Mouse (Mus musculus) adrenal gland, postnatal 25 days (tissue): Measurements from ENCODE around the gene Msl2. TPM values are rescaled to one million over a fixed set of nuclear protein-coding genes. Genes with fewer than 3 reads are reported as not detected.

Experiments
- DNase-seq: peaks from one replicate; pipeline ENCODE4 v3.0.0; 2021; ENCODE audit warnings: mixed read lengths
- total RNA-seq: library from RNA; stranded (reverse); gene quantifications from 2 replicates; pipeline ENCODE4 v1.2.3, GENCODE M21; 2021

The Msl2 gene
- total RNA-seq, 1 experiment from 2014 or later, result 58.1 TPM

- peak; percentile 21 for DNase-seq
Observed at GRCm38 (mm10) chr9:101075091-101075581, 1.2 kb downstream of the Msl2 start.

DNA sequence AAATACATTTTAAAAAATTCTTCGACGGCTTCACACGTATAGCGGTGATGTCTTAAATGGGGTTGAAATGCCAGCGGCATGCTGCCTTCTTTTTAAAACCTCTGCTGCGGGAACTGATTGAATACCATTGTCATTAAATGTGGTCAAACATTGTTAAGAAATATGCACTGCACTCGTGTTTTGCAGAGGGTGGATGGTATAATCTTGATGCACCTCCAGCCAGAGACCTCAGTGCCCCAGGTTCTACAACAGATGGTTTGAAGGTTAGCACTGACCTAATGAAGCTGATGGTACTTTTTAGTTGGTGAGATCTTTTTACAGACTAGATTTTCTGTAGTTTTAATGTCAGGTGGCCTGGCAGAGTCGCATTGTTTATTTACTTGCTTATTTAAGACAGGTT lies 1.8 kb downstream of the Msl2 start:
- DNase-seq, result no peak

DNA sequence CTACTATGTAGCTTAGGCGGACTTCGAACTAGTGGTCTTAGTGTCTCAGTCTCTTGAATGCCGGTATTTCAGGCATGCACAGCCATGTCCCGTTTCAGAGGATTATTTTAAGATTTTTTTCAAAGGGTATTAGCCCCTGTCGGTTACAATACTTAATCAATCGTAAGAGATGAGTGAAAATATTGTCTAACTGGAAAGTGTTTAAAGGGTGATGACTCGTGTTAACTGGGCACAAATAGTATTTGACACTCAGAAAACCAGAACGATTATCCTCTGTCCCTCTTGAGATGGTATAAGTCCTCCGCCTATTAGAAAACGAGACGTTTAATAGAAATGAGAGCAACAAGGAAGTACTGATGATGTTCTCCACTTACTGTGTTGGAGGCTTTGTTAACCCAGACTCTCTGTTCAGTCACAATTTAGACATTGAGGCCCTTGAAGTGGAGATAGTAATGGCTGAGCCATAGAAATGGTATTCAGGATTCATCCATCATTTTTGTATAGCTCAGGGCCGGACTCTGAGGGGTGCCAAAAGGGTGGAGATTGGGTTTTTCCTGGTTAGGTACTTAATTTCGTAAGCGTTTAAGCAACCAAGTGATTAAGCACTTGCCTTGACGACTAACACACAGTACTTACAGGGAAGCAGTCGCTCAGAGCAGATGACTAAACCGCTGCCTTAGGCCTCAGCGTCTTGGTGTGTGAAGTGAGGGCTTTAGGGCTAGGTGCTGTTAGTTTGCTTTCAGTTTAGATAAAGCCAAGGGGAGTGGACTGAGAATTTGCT lies 2.4 kb downstream of the Msl2 start:
- DNase-seq, result peak; percentile 42

DNA sequence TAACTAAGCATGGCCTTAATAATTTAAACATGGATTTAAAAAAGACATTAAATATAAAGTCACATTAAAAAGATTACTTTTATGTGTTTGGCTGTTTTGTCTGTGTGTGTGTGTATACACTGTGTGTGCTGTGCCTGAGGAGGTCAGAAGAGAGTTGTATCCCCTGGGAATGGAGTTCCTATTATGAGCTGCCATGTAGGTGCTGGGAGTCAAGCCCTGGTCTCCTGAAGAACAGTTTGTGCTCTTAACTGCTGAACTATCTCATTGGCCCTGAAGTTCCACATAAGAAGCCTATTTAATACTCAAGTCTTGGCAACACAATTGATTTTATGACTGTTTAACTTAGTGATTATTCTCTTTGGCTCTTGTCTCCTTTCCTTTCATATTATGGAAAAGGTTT lies 3.6 kb downstream of the Msl2 start:
- no peak for DNase-seq

- no peak for DNase-seq
Observed at GRCm38 (mm10) chr9:101078579-101078978, 4.7 kb downstream of the Msl2 start.

DNA sequence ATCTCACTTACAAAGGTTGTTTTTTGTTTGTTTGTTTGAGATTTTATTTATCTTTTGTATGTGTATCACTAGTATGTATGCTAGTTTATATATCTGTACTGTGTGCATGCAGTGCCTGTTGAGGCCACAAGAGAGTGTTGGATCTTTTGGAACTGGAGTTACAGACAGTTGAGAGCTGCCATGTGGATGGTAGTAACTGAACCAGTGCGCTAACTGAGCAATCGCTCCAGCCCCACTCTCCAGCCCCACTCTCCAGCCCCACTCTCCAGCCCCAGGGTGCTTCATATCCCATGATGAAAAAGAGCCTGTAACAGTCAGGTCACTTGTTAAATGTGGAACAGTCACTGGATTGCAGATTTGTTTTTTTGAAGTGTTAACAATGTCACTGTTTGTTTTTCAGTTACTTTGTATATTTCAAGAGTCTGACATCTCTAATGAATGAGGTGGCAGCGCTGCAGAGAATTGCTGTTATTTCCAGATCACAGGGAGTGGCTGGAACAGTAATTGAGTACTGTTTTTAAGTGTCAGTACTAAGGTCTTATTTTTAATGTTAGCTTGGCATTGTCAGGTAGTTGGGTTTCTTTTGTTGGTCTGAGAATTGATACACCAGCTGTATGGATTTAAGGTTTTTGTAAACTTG lies 6.3 kb downstream of the Msl2 start:
- no peak for DNase-seq

DNA sequence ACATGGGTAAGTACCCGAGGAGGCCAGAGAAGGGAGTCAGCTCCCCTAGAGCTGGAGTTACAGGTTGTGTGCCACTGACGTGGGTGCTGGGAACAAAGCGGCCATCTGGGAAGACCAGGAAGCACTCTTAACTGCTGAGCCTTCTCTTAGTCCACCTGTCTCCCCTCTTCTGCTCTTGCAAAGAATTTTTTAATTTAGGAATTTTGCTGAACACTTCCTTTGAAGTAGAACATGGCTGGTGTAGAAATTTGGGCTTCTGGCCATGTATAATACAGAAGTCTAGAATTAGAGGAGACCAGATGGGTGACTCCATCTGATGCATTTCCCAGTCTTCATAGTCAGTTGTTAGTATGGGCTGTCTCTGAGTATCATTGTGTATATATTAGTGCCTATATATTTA lies 9.8 kb downstream of the Msl2 start:
- DNase-seq, result no peak

DNA sequence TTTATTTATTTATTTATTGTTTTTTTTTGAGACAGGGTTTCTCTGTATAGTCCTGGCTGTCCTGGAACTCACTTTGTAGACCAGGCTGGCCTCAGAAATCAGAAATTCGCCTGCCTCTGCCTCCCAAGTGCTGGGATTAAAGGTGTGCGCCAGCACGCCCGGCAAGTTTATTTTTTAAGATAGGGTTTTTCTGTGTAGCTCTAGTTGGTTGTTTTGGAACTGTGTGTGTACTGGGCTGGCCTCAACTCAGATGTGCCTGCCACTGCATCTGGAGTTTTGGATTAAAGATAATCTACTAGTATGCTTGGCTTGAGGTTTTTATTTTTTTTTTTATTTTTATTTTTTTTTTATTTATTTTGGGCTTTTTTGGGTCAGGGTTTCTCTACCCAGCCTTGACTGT lies 21.5 kb downstream of the Msl2 start:
- no peak for DNase-seq

- DNase-seq, result no peak
Observed at GRCm38 (mm10) chr9:101096461-101096860, 22.6 kb downstream of the Msl2 start.

DNA sequence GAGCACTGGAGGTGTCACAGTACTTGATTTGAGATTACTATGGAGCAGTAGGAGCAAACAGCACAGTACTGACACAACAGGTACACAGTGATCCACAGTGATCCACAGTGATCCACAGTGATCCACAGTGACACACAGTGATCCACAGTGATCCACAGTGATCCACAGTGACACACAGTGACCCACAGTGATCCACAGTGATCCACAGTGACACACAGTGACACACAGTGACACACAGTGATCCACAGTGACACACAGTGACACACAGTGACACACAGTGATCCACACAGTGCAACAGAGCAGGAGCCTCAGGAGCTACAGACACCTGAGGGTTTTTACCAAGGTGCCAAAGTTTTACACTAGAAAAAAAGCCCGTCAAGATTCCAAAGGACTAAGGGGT lies 23.6 kb downstream of the Msl2 start:
- DNase-seq, result no peak

DNA sequence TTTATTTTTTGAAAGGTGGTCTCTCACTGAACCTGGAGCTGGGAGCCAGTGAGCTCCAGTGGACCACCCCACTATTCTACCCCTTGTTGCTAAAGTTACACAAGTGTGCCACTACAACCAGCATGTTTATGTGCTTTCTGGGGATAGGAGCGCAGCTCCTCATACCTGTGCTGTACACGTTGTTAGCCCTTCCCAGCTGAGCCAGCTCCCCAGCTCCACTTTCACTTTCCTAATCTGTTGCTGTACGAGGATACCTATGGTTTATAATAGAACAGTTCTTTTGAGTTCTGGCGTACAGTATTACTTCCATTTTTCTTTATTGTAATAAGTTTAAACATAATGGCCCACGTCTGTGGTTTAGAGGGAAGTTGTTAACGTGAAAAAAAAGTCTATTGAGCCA lies 25.5 kb downstream of the Msl2 start:
- DNase-seq, result no peak

DNA sequence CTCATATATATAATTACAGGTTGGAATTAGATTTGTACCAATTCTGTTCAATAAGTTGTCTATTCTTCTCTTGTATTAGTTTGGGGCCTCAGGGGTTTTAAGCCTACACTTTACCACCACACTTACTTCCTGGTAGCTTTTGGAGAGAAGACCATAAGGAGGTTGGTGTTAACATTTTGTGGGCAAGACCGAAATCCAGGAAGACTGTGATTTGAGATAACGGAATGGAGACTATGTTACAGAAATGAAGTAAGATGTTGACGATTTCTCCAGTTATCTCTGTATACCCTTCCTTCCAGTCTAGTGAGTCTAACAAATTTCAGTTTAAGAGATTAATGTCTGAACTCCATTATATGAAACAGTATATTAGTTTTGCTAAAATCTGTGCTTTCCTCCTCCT lies 26.3 kb downstream of the Msl2 start:
- no peak for DNase-seq

DNA sequence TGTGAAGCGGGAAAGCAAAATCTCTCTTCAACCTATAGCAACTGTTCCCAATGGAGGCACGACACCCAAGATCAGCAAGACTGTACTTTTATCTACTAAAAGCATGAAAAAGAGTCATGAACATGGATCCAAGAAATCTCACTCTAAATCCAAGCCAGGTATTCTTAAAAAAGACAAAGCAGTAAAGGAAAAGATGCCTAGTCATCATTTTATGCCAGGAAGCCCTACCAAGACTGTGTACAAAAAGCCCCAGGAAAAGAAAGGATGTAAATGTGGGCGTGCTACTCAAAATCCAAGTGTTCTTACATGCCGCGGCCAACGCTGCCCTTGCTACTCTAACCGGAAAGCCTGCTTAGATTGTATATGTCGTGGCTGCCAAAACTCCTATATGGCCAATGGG lies 27.6 kb downstream of the Msl2 start:
- no peak for DNase-seq

DNA sequence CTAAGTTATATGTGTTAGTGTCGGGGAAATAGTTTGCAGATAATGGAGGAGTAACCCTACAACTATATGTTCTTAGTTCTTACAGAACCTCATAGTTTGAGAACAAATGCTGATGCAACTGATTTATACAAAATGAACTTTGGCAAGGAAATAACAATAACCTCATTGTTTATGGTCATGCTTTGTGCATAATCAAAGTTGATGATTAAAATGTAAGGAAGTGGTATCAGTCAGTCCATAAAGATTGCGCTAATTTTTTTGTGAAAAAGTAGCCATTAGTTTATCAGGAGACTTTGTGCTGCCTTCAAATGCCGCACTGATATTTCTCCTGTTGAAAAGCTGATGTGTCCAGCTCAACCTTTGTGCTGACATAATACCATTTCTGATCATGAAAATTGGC lies 28.4 kb downstream of the Msl2 start:
- no peak for DNase-seq

DNA sequence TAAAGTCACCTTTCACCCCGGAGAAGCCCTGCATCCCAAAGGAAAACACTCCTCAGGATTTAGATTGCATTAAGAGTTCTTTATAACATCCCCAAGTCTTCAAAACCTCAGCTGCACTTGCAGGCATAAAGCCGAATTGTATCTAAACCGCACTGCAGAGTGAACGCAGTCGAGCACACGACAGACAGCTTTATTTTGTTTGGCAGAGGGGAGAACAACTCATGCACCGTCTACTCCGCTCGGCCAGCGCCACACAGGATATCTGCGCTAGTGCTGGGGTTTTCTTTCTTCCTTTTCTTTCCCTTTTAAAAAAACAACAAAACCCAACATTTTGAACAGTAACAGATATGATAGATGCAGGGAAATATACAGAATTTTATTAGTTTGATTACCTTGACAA lies 31.0 kb downstream of the Msl2 start:
- no peak for DNase-seq

DNA sequence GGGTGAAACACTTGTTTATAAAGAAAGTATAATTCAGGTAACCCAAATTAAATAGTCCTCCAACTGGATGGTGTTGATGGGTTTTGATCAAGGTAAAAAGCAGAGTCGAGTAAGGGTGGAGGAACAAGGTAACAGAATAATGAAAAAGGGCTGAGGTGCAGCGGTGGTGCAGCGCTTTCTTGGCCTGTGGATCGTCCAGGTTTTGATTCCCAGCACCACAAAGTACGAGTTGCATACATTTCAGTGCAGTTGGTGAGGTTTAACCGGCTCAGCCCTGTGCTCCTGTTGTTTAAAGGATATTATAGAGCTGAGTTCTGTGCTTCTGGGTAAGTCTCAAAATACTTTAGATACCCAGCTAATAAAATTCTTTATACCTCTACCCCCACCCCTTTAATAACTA lies 31.8 kb downstream of the Msl2 start:
- DNase-seq, result no peak

DNA sequence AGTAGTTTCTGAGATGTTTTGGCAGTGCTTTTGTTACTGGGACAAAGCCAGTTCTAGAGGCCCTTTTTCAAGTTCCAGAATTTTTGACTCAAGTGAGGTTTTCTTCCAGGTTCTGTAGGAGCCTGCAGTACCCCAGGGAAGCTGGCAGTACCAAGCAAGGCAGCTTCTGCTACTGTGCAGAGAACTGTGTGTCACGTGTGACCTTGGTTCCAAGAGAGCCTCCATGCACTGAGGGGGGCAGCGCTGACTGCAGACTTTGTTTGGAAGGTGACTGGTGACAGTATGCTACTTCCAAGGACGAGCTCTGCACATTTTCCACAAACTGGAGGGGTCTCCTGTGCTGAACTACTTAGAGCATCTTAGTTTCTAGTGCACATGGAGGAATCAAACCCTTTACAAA lies 33.5 kb downstream of the Msl2 start:
- peak; percentile 42 for DNase-seq

DNA sequence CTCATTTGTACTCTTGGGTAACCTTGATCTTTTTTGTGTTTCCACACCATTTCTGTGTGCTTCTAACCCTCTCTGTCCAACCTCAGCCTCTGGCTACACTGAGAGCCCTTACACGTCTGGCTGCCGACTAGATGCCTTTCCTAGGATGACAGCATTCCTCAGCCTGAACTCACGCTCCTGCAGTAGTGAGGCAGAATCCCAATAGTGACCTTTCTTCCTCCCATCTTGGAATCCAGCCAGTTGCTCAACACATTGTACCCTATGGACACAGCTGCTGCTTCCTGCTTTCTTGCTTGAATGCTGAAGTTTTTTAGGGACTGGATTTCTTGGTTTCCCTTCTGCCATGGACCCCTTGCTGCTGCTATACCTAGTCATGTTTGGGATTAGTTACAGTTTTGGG lies 36.1 kb downstream of the Msl2 start:
- no peak for DNase-seq

GRCm38 (mm10) chr9:101113317-101113716 lies 39.4 kb downstream of the Msl2 start:
- no peak for DNase-seq

DNA sequence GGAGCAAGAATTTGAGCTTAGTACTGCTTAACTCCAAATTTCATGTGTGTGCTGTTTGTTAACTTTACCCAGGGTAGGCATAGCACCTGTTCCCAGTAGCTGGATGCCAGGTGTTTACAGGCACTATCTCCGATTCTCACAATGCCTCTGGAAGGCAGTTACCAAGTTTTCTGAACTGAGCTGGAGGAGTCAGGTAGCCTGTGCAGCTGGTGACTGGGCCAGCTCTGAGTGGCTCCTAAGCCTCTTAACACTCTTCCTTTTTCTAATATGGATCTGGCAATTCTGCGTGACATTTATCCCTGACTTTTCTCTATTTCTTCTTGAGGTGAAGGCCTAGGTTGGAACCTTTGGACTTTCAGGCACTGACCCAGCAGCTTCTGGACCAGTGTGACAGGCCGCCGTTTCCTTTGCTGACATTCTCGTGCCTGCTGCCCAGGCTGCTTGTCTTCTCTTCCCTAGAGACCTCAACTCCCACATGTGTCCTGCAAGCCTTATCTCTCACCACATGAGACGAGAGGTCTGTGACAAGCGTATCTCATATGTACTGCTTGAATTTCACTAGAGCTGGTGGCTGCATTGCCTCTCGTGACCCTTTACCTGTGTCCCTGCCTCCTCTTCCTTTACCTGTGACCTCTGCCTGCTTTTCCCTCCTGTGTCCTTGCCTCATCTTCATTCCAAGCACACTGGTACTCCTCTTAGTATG lies 40.4 kb downstream of the Msl2 start:
- DNase-seq, result no peak

DNA sequence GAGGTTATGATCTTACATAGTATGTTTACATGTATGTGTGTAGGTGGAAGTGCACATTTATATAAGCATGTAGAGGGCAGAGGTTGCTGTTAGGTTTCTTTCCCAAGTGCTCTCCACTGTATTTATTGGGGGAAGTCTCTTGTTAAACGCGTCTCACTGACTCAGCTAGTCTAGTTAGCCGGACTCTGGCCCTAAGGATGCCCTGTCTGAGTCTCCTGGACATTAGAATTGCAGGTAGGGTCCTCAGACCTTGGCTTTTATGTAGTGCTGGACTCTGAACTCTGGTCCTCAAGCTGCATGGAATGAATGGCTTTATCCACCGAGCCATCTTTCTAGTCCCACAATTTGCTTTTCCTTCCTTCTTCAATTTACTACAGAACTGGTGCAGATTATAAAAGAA lies 69.7 kb downstream of the Msl2 start:
- DNase-seq, result no peak

- no peak for DNase-seq
Observed at GRCm38 (mm10) chr9:101152872-101153271, 79.0 kb downstream of the Msl2 start.
